Mouse (Mus musculus) v-Abl transformed pro-B cells (cell line): ENCODE measurements at regions not wholly inside any gene's neighbourhood (a gene's known extent, or its start where the extent isn't known, plus 50 kb on each side); places are given as distances from the start of the nearest gene placed in this dataset.

Source experiments
- in situ Hi-C, 2 experiments: fragments of 400-800 bp; cut with MboI; formaldehyde crosslinking; loops; one replicate each; pipeline ENCODE4 v1.15.1; 2025; ENCODE audit not compliant: unreplicated experiment in 2 of 2

- in situ Hi-C loops = no loop called here
Observed at GRCm38 (mm10) chr6:31096787-31097186, 137.9 kb upstream of the Klf14 start.

- in situ Hi-C loops = no loop called here
Observed at GRCm38 (mm10) chr6:31097254-31097653, 138.4 kb upstream of the Klf14 start.

GRCm38 (mm10) chr6:31098106-31098505 is 139.2 kb upstream of the Klf14 start:
- in situ Hi-C loops = no loop called here

GRCm38 (mm10) chr6:31100084-31100579 is 141.3 kb upstream of the Klf14 start:
- in situ Hi-C loops = no loop called here

GRCm38 (mm10) chr6:31100749-31101148 is 141.9 kb upstream of the Klf14 start:
- in situ Hi-C loops = no loop called here

- in situ Hi-C loops = no loop called here
Observed at GRCm38 (mm10) chr6:31106144-31106836, 147.4 kb upstream of the Klf14 start.

GRCm38 (mm10) chr6:31106856-31107359 is 148.0 kb upstream of the Klf14 start:
- in situ Hi-C loops = no loop called here

GRCm38 (mm10) chr6:31107360-31107759 is 148.5 kb upstream of the Klf14 start:
- in situ Hi-C loops = no loop called here

- in situ Hi-C loops = no loop called here
Observed at GRCm38 (mm10) chr6:31107916-31108685, 149.2 kb upstream of the Klf14 start.

- in situ Hi-C loops = no loop called here
Observed at GRCm38 (mm10) chr6:31109604-31110003, 150.7 kb upstream of the Klf14 start.

GRCm38 (mm10) chr6:31112293-31113077 is 153.6 kb upstream of the Klf14 start:
- in situ Hi-C loops = no loop called here

- in situ Hi-C loops = no loop called here
Observed at GRCm38 (mm10) chr6:31113558-31114326, 154.9 kb upstream of the Klf14 start.

- in situ Hi-C loops = no loop called here
Observed at GRCm38 (mm10) chr6:31114336-31115335, 155.8 kb upstream of the Klf14 start.

- in situ Hi-C loops = no loop called here
Observed at GRCm38 (mm10) chr6:31115566-31115965, 156.7 kb upstream of the Klf14 start.

- in situ Hi-C loops = no loop called here
Observed at GRCm38 (mm10) chr6:31116365-31116764, 157.5 kb upstream of the Klf14 start.

- in situ Hi-C loops = no loop called here
Observed at GRCm38 (mm10) chr6:31117666-31118065, 158.8 kb upstream of the Klf14 start.

- in situ Hi-C loops = no loop called here
Observed at GRCm38 (mm10) chr6:31121008-31121407, 162.1 kb upstream of the Klf14 start.

- in situ Hi-C loops = no loop called here
Observed at GRCm38 (mm10) chr6:31122895-31123294, 164.0 kb upstream of the Klf14 start.
